Mouse (Mus musculus): ENCODE results near the gene Crabp1. TPM values are rescaled to one million over a fixed set of nuclear protein-coding genes. Genes with fewer than 3 reads are reported as not detected.

The Crabp1 gene
- 3.2 and 3.8 TPM in 2 replicates for polyA plus RNA-seq (2015; fragmentation: Nextera tagmentation; extraction: Ambion mirVana)

DNA sequence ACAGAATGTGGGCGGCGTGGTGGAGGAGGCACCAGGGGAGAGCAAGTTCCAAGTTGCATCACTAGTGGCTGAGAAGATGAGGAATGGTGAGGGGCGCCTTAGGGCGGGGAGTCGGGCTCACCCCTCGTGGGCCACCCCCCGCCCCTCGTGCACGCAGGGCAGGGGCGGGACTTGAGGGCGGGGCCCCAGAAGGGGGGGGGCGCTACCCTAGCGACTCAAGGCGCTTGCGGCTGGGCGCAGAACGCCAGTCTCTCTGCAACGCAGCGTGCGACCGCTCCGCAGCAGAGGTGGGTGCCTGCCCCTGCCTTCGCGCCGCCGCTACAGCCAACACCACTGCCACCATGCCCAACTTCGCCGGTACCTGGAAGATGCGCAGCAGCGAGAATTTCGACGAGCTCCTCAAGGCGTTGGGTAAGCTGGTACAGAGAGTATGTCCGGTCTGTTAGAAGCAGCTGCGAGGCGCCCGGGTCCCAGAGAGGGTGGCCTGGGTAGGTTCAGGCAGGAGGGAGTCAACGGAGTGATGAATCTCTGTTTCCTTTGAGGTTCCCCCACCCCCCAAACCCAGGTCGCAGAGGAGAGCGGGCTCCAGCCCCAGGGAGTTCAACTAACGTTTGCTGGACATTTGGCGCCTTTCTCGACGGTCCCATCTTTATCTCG lies at the start of gene Crabp1:
Gene Crabp1 (plus strand): TSS at position 188 of the 657 bp plus-strand sequence.
- Histone ChIP-seq H3K9ac (no peak within 1 kb of the TSS), H3K27me3 (peaks cover 82% of the 10 kb centered on the region), H3K36me3 (no peaks in the 10 kb centered on the region), H3K27ac (no peak within 1 kb of the TSS), H3K9me3 (replicated peaks) (no peaks in the 10 kb centered on the region), H3K4me2 (peak within 1 kb of the TSS; percentile 43), H3K4me1 (replicated peaks) (0 out of 2 replicates have a peak, but pooled peaks cover 4% of the 10 kb centered on the region), H3K4me3 (replicated peaks) (peak within 1 kb of the TSS; percentile 34)
- DNase-seq (no peak), ATAC-seq (ENCODE audit: low read depth) (no peak)
- 1% methylated on average over 43 of the region's 45 CpGs for WGBS (ENCODE audit: insufficient replicate concordance)

GRCm38 (mm10) chr9:54715776-54716175 lies 48.8 kb upstream of the Crabp1 start:
- 84% methylated on average over 3 of the region's 3 CpGs for WGBS (ENCODE audit: insufficient replicate concordance)
- Histone ChIP-seq H3K4me3 (replicated peaks) (no peak overlapping the region), H3K4me2 (no peak overlapping the region)

DNA sequence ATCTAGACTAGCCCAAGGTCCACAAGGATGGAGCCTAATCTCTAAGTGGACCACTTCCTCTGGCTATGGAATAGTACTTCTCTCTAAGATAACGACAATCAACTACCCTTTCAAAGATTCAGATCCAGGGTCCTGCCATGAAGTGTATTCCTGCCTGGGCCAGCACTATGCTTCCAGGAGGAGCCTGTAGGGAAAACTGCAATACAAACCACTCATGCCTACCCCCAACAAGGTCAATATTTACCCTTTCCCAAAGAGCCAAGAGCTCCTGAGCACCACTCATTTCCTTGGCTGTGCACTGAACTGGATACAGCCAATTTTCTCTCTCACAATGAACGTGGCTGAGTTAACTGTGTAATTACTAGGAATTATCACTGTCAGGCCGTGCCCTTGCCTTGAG lies 47.0 kb upstream of the Crabp1 start:
- Histone ChIP-seq H3K4me2 (no peak overlapping the region), H3K9ac (no peak overlapping the region), H3K9me3 (replicated peaks) (no peaks in the 10 kb centered on the region), H3K4me1 (replicated peaks) (0 out of 2 replicates have a peak, but pooled peaks cover 3% of the 10 kb centered on the region), H3K36me3 (peaks cover 97% of the 10 kb centered on the region), H3K27ac (no peak overlapping the region), H3K27me3 (no peaks in the 10 kb centered on the region), H3K4me3 (replicated peaks) (no peak overlapping the region)
- DNase-seq (no peak), ATAC-seq (ENCODE audit: low read depth) (no peak)
- 76% methylated on average over 3 of the region's 3 CpGs for WGBS (ENCODE audit: insufficient replicate concordance)

More at GRCm38 (mm10) chr9:54715776-54716175, 48.8 kb upstream of the Crabp1 start:
- H3K4me1 ChIP-seq (replicated peaks): 0 out of 2 replicates have a peak, but pooled peaks cover 3% of the 10 kb centered on the region
- ATAC-seq (ENCODE audit: low read depth) (no peak), DNase-seq (no peak)
- no peaks in the 10 kb centered on the region for H3K27me3 ChIP-seq
- no peak overlapping the region for H3K9ac ChIP-seq
- H3K9me3 ChIP-seq (replicated peaks): no peaks in the 10 kb centered on the region
- H3K27ac ChIP-seq: no peak overlapping the region
- peaks cover 99% of the 10 kb centered on the region for H3K36me3 ChIP-seq

DNA sequence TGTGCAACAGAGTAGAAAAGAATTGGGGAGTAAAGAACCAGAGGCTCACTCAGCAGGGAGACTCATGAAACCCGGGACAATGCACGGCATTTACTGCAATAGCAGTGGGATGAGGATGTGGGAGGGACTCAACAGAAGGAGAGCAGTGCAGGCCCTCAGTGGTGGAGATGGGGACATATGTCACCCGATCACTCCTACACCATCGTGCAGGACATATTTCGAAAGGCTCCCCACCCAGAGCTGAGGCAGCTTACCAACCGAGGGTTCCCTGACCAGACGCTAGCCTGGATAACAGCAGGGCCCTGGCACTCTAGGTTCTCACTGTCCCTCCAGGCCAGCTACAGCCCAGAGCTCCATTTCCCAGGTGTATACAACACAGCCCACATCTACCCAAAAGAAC lies 42.4 kb upstream of the Crabp1 start:
- ATAC-seq (ENCODE audit: low read depth) (no peak), DNase-seq (no peak)
- peaks cover 97% of the 10 kb centered on the region for H3K36me3 ChIP-seq

DNA sequence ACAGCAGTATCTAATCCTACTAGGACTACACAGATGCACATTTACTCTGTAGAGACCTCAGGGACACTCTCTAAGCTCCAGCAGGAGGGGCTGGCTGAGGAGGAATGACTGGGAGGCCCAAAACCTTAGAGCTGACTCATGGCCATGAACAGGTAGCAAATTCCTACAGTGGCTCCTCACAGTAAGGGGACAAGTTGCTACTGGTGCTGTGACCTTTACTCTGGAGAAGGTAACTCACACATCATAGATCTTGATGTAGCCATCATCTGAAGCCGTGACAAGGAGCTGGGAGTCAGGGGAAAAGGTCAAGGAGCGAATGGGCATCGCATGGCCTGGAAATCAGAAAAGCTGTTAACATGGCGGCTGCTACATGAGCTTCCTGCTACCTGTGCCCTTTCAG lies 42.0 kb upstream of the Crabp1 start:
- Histone ChIP-seq H3K4me3 (replicated peaks) (no peak overlapping the region), H3K4me1 (replicated peaks) (0 out of 2 replicates have a peak, but pooled peaks cover 3% of the 10 kb centered on the region), H3K27ac (no peak overlapping the region), H3K9ac (no peak overlapping the region), H3K4me2 (no peak overlapping the region), H3K36me3 (peaks cover 97% of the 10 kb centered on the region), H3K9me3 (replicated peaks) (no peaks in the 10 kb centered on the region), H3K27me3 (no peaks in the 10 kb centered on the region)
- 85% methylated on average over 4 of the region's 4 CpGs for WGBS (ENCODE audit: insufficient replicate concordance)
- ATAC-seq (ENCODE audit: low read depth): no peak
- DNase-seq: no peak

More for the DNA sequence above, 42.4 kb upstream of the Crabp1 start:
- no peak overlapping the region for H3K9ac ChIP-seq
- H3K27me3 ChIP-seq: no peaks in the 10 kb centered on the region
- WGBS (ENCODE audit: insufficient replicate concordance): 89% methylated on average over 7 of the region's 7 CpGs
- no peak overlapping the region for H3K27ac ChIP-seq
- no peaks in the 10 kb centered on the region for H3K9me3 ChIP-seq (replicated peaks)
- no peak overlapping the region for H3K4me3 ChIP-seq (replicated peaks)
- H3K4me2 ChIP-seq: no peak overlapping the region
- H3K4me1 ChIP-seq (replicated peaks): 0 out of 2 replicates have a peak, but pooled peaks cover 3% of the 10 kb centered on the region

DNA sequence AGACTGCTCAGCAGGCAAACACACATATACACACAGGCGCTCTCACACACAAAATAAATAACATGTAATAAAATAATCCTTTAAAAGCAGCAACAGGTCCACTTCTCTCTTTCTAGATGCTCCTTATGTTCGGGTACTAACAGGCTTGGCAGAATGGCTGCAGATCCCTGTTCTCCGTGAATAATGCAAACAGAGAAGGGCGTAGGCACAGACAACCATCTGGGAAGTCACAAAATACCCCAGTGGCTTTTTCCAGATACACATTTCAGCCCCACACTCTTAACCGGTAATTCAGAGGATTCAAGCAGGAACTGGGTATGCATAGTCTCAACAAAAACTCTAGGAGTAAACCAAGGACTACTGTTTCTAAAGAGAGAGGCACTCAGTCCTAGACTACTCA lies 38.2 kb upstream of the Crabp1 start:
- ATAC-seq (ENCODE audit: low read depth): no peak

DNA sequence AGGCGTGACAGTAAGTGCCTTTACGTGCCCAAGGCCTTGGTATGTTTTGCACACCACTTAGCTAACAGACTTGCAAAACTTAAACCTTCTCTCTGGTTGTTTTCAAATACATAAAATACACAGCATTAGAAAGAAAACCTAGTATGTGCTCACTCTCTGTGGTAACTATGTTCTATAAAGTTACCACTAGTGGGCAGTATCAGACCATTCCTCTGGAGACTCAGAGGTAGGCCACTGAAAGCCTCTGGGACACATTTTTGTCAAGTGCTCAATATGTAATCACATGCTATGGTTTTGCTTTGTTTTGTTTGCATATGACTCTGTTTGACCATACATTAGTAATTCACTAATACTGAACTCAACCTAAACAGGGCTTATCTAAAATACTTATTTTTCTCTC lies 32.4 kb upstream of the Crabp1 start:
- DNase-seq (no peak), ATAC-seq (ENCODE audit: low read depth) (no peak)
- Histone ChIP-seq H3K36me3 (peaks cover 39% of the 10 kb centered on the region), H3K27ac (no peak overlapping the region), H3K4me2 (peak overlapping the region; percentile 68), H3K4me1 (replicated peaks) (peaks cover 30% of the 10 kb centered on the region), H3K9me3 (replicated peaks) (no peaks in the 10 kb centered on the region), H3K27me3 (no peaks in the 10 kb centered on the region), H3K9ac (no peak overlapping the region), H3K4me3 (replicated peaks) (peak overlapping the region; percentile 87; the same call in 1 of the 2 replicates)
- WGBS (ENCODE audit: insufficient replicate concordance): 66% methylated on average over 2 of the region's 2 CpGs

More for the DNA sequence above, 38.2 kb upstream of the Crabp1 start:
- Histone ChIP-seq H3K4me1 (replicated peaks) (no peaks in the 10 kb centered on the region), H3K4me3 (replicated peaks) (no peak overlapping the region), H3K27me3 (no peaks in the 10 kb centered on the region), H3K27ac (no peak overlapping the region), H3K9ac (no peak overlapping the region), H3K4me2 (no peak overlapping the region), H3K9me3 (replicated peaks) (no peaks in the 10 kb centered on the region), H3K36me3 (peaks cover 96% of the 10 kb centered on the region)
- 72% methylated on average over 5 of the region's 5 CpGs for WGBS (ENCODE audit: insufficient replicate concordance)
- DNase-seq: no peak

DNA sequence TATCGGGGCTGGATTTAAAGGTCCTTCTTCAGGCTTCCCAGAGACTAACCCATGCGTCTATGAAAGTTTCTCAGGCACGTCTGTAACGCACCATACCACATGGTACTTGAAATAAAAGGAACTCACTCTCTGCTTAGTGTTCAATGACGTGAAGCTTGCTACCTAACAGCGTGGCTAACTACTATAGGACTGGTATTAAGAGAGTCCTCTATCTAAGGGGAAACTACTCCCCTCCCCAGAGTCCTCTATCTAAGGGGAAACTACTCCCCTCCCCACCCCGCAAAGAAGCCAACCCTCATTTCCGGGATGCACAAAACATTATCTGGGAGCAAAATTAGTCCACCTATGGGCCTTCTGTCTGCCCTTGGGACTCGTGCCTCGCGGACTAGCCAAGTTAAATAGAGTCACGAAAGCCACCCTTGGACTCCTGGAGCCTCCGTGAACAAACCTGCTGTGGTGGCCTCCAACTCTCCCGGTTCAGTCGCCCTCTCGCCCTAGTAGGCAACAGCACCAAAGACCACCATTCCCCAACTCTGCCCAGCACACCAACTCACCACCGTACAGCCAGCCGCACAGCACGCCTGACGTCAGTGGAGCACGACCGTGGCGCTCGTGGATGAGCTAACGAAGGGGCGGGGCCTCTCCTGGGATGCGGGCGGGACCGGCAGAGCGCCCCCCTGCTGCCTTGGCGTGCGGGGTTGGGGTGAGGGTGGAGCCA lies 30.5 kb upstream of the Crabp1 start, which contains the start of gene Wdr61:
Gene Wdr61 (minus strand): TSS at position 599 of the 718 bp plus-strand sequence.
- Histone ChIP-seq H3K9me3 (replicated peaks) (no peaks in the 10 kb centered on the region), H3K4me3 (replicated peaks) (peak within 1 kb of the TSS; percentile 87), H3K27me3 (no peaks in the 10 kb centered on the region), H3K4me1 (replicated peaks) (peaks cover 30% of the 10 kb centered on the region), H3K9ac (peak within 1 kb of the TSS; percentile 85), H3K4me2 (peak within 1 kb of the TSS; percentile 68), H3K27ac (peak within 1 kb of the TSS; percentile 72), H3K36me3 (peaks cover 20% of the 10 kb centered on the region)
- DNase-seq (peak; percentile 97), ATAC-seq (ENCODE audit: low read depth) (peak; percentile 98)
- 1% methylated on average over 32 of the region's 32 CpGs for WGBS (ENCODE audit: insufficient replicate concordance)

GRCm38 (mm10) chr9:54734639-54735252 lies 29.8 kb upstream of the Crabp1 start:
- Histone ChIP-seq H3K4me3 (replicated peaks) (peak overlapping the region; percentile 87), H3K27me3 (no peaks in the 10 kb centered on the region), H3K9ac (peak overlapping the region; percentile 85), H3K9me3 (replicated peaks) (no peaks in the 10 kb centered on the region), H3K4me2 (peak overlapping the region; percentile 68), H3K4me1 (replicated peaks) (peaks cover 30% of the 10 kb centered on the region), H3K36me3 (peaks cover 13% of the 10 kb centered on the region), H3K27ac (0 out of 2 replicates have a peak overlapping the region, but pooled peaks have one; percentile 10)
- DNase-seq: no peak
- 17% methylated on average over 11 of the region's 11 CpGs for WGBS (ENCODE audit: insufficient replicate concordance)
- no peak for ATAC-seq (ENCODE audit: low read depth)

GRCm38 (mm10) chr9:54736284-54736701 lies 28.3 kb upstream of the Crabp1 start:
- ATAC-seq (ENCODE audit: low read depth): no peak
- no peak overlapping the region; the same call in 1 of the 2 replicates for H3K9ac ChIP-seq
- 0 out of 2 replicates have a peak overlapping the region, but pooled peaks have one; percentile 18 for H3K4me3 ChIP-seq (replicated peaks)
- no peaks in the 10 kb centered on the region for H3K27me3 ChIP-seq
- WGBS (ENCODE audit: insufficient replicate concordance): 16% methylated on average over 9 of the region's 9 CpGs
- H3K4me1 ChIP-seq (replicated peaks): peaks cover 30% of the 10 kb centered on the region
- H3K4me2 ChIP-seq: peak overlapping the region; percentile 30
- peaks cover 2% of the 10 kb centered on the region; the same call in 1 of the 2 replicates for H3K36me3 ChIP-seq
- DNase-seq: peak; percentile 55
- H3K27ac ChIP-seq: no peak overlapping the region
- no peaks in the 10 kb centered on the region for H3K9me3 ChIP-seq (replicated peaks)

- Histone ChIP-seq H3K4me1 (replicated peaks) (peaks cover 18% of the 10 kb centered on the region), H3K9me3 (replicated peaks) (no peaks in the 10 kb centered on the region), H3K4me2 (no peak overlapping the region), H3K4me3 (replicated peaks) (no peak overlapping the region), H3K9ac (no peak overlapping the region), H3K27ac (no peak overlapping the region), H3K27me3 (no peaks in the 10 kb centered on the region), H3K36me3 (no peaks in the 10 kb centered on the region)
- no peak for ATAC-seq (ENCODE audit: low read depth)
- DNase-seq: no peak
- WGBS (ENCODE audit: insufficient replicate concordance): 38% methylated on average over 3 of the region's 3 CpGs
Measured at GRCm38 (mm10) chr9:54738376-54738775, 26.2 kb upstream of the Crabp1 start.

Measured in liver, embryonic 13.5 days (tissue).